Mouse (Mus musculus): ENCODE results near the gene Mob3c.

Gene Mob3c

GRCm38 (mm10) chr4:115881183-115881582 is 53.3 kb downstream of the Mob3c start:
- no peak for DNase-seq (ENCODE audit: low read depth)

GRCm38 (mm10) chr4:115882195-115882594 is 54.3 kb downstream of the Mob3c start:
- DNase-seq (ENCODE audit: low read depth) = no peak

- no peak for DNase-seq (ENCODE audit: low read depth)
Measured at GRCm38 (mm10) chr4:115884022-115884421, 56.1 kb downstream of the Mob3c start, which contains the start of gene Kncn. Kncn (plus strand) TSS chr4:115884400.

All from c-Kit-positive CD71-negative TER-119-negative erythroid progenitor cells, embryonic 14.5 days (primary cell).